Mouse (Mus musculus) G1E (cell line): ENCODE data around the gene Ctnnbl1.

Experiments
- CTCF ChIP-seq: IDR thresholded peaks from 2 replicates; pipeline ENCODE4 v1.5.1; 2012; ENCODE audit warnings: low read depth, low read length, inconsistent platforms, mixed read lengths
- GATA1 ChIP-seq: IDR thresholded peaks from 2 replicates; pipeline ENCODE4 v1.6.1; 2012; ENCODE audit warnings: borderline replicate concordance, low read length, inconsistent platforms, mixed read lengths
- GATA2 ChIP-seq: IDR thresholded peaks from 2 replicates; pipeline ENCODE4 v1.6.1; 2012; ENCODE audit warnings: low read depth, low read length, inconsistent platforms, borderline replicate concordance
- TAL1 ChIP-seq: conservative IDR thresholded peaks from 2 replicates; pipeline ENCODE4 v1.6.1; 2012; ENCODE audit warnings: low read depth, low read length, inconsistent platforms, mixed read lengths

GRCm38 (mm10) chr2:157793851-157794332, 56.7 kb downstream of the Ctnnbl1 start:
- TF ChIP-seq CTCF (no peak), GATA1 (no peak), TAL1 (no peak), GATA2 (no peak)
